Mouse (Mus musculus): ENCODE results near the gene Ak6. TPM values are rescaled to one million over a fixed set of nuclear protein-coding genes. Genes with fewer than 3 reads are reported as not detected.

Gene Ak6
- polyA plus RNA-seq, 1 experiment from 2014 or later: 328 TPM

- H3K4me1 ChIP-seq (replicated peaks; ENCODE audit: control insufficient read depth, insufficient read depth, low read length): peaks cover 5% of the 10 kb centered on the region
- H3K9ac ChIP-seq (ENCODE audit: low read depth, low read length): peak within 1 kb of the TSS; percentile 71
- no peaks in the 10 kb centered on the region for H3K9me3 ChIP-seq (ENCODE audit: control insufficient read depth, low read length)
- peak within 1 kb of the TSS; percentile 78 for H3K4me3 ChIP-seq (ENCODE audit: low read depth, low read length)
- DNase-seq (ENCODE audit: low spot score) (no peak), ATAC-seq (replicated peaks; ENCODE audit: low FRiP score) (peak; percentile 65)
- peak within 1 kb of the TSS; percentile 86 for H3K4me2 ChIP-seq
- no peaks in the 10 kb centered on the region for H3K27me3 ChIP-seq (replicated peaks; ENCODE audit: control insufficient read depth, insufficient read depth, low read length)
- under 1% methylated on average over 62 of the region's 63 CpGs for WGBS
- H3K27ac ChIP-seq (ENCODE audit: low read depth, low read length): peak within 1 kb of the TSS; percentile 86
- peaks cover 5% of the 10 kb centered on the region for H3K36me3 ChIP-seq (ENCODE audit: control insufficient read depth, insufficient read depth, low read length)
These were observed 834 bp downstream of the Ak6 start, which contains the start of gene Taf9 for GRCm38 (mm10) chr13:100651439-100652186. Gene Taf9, plus strand, starts transcription at chr13:100651579.

DNA sequence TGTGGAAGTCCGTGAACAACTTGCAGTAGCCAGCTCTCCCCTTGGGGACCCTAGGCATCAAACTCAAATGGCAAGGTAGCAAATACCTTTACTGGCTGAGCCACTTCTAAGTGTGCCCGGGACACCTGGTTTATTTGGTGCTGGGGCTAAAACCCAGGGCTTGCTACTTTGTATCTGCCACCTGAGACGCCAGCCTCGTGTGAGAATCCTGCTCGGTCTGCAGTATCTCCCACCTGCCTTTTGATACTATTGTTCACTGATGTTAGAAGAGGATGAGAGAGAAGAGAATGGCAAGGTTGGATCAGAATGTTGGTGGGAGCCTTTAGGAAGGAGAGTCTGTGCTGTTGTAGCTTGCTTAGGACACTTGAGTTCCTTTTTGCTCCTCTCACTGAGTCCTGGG lies 7.3 kb downstream of the Ak6 start:
- Histone ChIP-seq H3K4me3 (ENCODE audit: low read depth, low read length) (no peak overlapping the region), H3K27me3 (replicated peaks; ENCODE audit: control insufficient read depth, insufficient read depth, low read length) (no peaks in the 10 kb centered on the region), H3K36me3 (ENCODE audit: control insufficient read depth, insufficient read depth, low read length) (peaks cover 2% of the 10 kb centered on the region; the same call in 1 of the 2 replicates), H3K4me1 (replicated peaks; ENCODE audit: control insufficient read depth, insufficient read depth, low read length) (no peaks in the 10 kb centered on the region; the same call in 1 of the 2 replicates), H3K4me2 (no peak overlapping the region), H3K9ac (ENCODE audit: low read depth, low read length) (no peak overlapping the region), H3K9me3 (ENCODE audit: control insufficient read depth, low read length) (no peaks in the 10 kb centered on the region), H3K27ac (ENCODE audit: low read depth, low read length) (no peak overlapping the region)
- DNase-seq (ENCODE audit: low spot score) (no peak), ATAC-seq (replicated peaks; ENCODE audit: low FRiP score) (no peak)
- 92% methylated on average over 5 of the region's 5 CpGs for WGBS

GRCm38 (mm10) chr13:100659864-100660456 lies 9.2 kb downstream of the Ak6 start:
- Histone ChIP-seq H3K27ac (ENCODE audit: low read depth, low read length) (no peak overlapping the region), H3K4me1 (replicated peaks; ENCODE audit: control insufficient read depth, insufficient read depth, low read length) (no peaks in the 10 kb centered on the region), H3K4me3 (ENCODE audit: low read depth, low read length) (no peak overlapping the region), H3K36me3 (ENCODE audit: control insufficient read depth, insufficient read depth, low read length) (peaks cover 2% of the 10 kb centered on the region; the same call in 1 of the 2 replicates), H3K4me2 (no peak overlapping the region), H3K9ac (ENCODE audit: low read depth, low read length) (no peak overlapping the region), H3K9me3 (ENCODE audit: control insufficient read depth, low read length) (no peaks in the 10 kb centered on the region), H3K27me3 (replicated peaks; ENCODE audit: control insufficient read depth, insufficient read depth, low read length) (no peaks in the 10 kb centered on the region)
- ATAC-seq (replicated peaks; ENCODE audit: low FRiP score): no peak; the same call in 1 of the 2 replicates
- peak; percentile 50 for DNase-seq (ENCODE audit: low spot score)
- 42% methylated on average over 4 of the region's 4 CpGs for WGBS

DNA sequence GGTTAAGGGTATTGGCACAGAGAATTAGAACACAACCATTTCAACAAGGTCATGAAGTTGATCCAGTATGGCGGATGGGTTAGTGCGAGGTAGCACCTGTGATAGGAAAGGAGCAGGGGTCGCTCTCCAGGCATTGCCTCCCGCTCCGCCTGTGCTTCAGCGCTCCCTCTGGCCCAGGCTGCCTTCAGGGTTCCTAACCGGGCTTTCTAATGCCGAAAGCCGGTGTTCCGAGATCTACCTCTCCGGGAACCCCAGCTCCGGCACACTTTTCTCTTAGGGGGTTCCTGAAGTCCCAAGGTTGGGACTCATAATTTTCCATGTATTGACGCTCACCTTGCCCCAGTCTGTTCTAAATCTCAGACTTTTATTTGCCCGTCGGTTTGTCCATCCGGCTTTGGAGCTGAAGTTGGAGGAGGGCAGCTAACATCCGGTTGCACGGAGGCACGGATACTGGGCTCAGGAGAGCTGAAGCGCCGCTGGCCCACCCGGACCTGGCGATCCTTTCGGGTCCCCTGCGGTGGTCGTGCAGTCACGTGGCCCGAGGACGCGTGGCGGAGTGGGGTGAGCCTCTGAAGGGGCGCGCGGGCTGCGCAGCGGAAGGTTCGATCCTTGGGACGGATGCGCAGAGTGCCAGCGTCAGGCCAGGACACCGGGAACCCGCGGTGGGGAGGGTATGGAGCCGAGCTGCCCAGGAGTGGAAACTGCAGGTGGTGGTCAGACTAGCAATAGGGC lies 18.7 kb downstream of the Ak6 start, which contains the start of gene Ccdc125:
Ccdc125 (plus strand) TSS at position 427 of the 732 bp plus-strand sequence.
- Histone ChIP-seq H3K9ac (ENCODE audit: low read depth, low read length) (peak within 1 kb of the TSS; percentile 72), H3K36me3 (ENCODE audit: control insufficient read depth, insufficient read depth, low read length) (peaks cover 6% of the 10 kb centered on the region; the same call in 1 of the 2 replicates), H3K9me3 (ENCODE audit: control insufficient read depth, low read length) (no peaks in the 10 kb centered on the region), H3K4me2 (peak within 1 kb of the TSS; percentile 82), H3K27ac (ENCODE audit: low read depth, low read length) (peak within 1 kb of the TSS; percentile 65), H3K4me3 (ENCODE audit: low read depth, low read length) (peak within 1 kb of the TSS; percentile 57), H3K4me1 (replicated peaks; ENCODE audit: control insufficient read depth, insufficient read depth, low read length) (no peaks in the 10 kb centered on the region), H3K27me3 (replicated peaks; ENCODE audit: control insufficient read depth, insufficient read depth, low read length) (no peaks in the 10 kb centered on the region)
- peak; percentile 61 for ATAC-seq (replicated peaks; ENCODE audit: low FRiP score)
- 2% methylated on average over 44 of the region's 44 CpGs for WGBS
- DNase-seq (ENCODE audit: low spot score): peak; percentile 65

- no peak for DNase-seq (ENCODE audit: low spot score)
- 30% methylated on average over 9 of the region's 9 CpGs for WGBS
- H3K27ac ChIP-seq (ENCODE audit: low read depth, low read length): peak overlapping the region; percentile 65
- H3K4me3 ChIP-seq (ENCODE audit: low read depth, low read length): peak overlapping the region; percentile 57
- peak overlapping the region; percentile 82 for H3K4me2 ChIP-seq
- H3K36me3 ChIP-seq (ENCODE audit: control insufficient read depth, insufficient read depth, low read length): peaks cover 6% of the 10 kb centered on the region; the same call in 1 of the 2 replicates
- H3K9me3 ChIP-seq (ENCODE audit: control insufficient read depth, low read length): no peaks in the 10 kb centered on the region
- H3K9ac ChIP-seq (ENCODE audit: low read depth, low read length): peak overlapping the region; percentile 72
- no peaks in the 10 kb centered on the region for H3K27me3 ChIP-seq (replicated peaks; ENCODE audit: control insufficient read depth, insufficient read depth, low read length)
- no peaks in the 10 kb centered on the region for H3K4me1 ChIP-seq (replicated peaks; ENCODE audit: control insufficient read depth, insufficient read depth, low read length)
- no peak for ATAC-seq (replicated peaks; ENCODE audit: low FRiP score)
These were observed 19.5 kb downstream of the Ak6 start for GRCm38 (mm10) chr13:100670181-100670741.

DNA sequence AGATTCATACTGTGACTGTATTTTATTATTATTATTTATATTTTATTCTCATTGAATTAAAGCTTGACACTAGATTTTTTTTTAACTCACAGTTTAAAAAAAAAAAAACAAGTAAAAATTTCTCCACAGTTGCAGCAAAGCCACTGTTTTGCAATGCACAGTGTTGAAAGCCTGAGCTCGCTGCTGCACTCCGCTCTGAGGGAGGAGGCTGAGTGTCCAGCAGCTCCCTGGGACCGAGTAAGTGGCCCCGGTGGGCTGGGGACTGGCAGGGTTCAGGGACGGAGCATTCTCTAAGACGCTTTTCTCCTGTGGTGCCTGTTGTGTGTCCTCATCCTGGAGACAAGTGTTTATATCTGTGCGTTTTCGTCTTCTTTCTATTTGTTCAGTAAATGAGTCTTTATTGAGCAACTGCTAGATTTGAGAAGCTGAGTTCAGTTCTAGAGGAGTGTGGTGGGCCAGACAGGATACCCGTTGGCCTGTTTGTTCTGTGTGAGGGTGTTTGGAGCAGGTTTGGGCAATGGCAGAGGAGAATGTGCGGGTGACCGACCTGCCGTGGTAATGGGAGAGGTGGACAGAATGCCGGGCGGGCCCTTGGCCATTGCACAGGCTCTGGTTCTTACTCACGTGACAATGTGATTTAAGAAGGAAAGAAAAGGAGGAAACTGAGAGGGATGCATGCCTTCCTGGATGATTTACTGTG lies 25.3 kb downstream of the Ak6 start:
- Histone ChIP-seq H3K27me3 (replicated peaks; ENCODE audit: control insufficient read depth, insufficient read depth, low read length) (no peaks in the 10 kb centered on the region), H3K27ac (ENCODE audit: low read depth, low read length) (no peak overlapping the region), H3K4me2 (no peak overlapping the region), H3K9ac (ENCODE audit: low read depth, low read length) (no peak overlapping the region), H3K36me3 (ENCODE audit: control insufficient read depth, insufficient read depth, low read length) (no peaks in the 10 kb centered on the region), H3K9me3 (ENCODE audit: control insufficient read depth, low read length) (no peaks in the 10 kb centered on the region), H3K4me1 (replicated peaks; ENCODE audit: control insufficient read depth, insufficient read depth, low read length) (no peaks in the 10 kb centered on the region), H3K4me3 (ENCODE audit: low read depth, low read length) (no peak overlapping the region)
- ATAC-seq (replicated peaks; ENCODE audit: low FRiP score) (no peak), DNase-seq (ENCODE audit: low spot score) (no peak)
- WGBS: 82% methylated on average over 15 of the region's 15 CpGs

DNA sequence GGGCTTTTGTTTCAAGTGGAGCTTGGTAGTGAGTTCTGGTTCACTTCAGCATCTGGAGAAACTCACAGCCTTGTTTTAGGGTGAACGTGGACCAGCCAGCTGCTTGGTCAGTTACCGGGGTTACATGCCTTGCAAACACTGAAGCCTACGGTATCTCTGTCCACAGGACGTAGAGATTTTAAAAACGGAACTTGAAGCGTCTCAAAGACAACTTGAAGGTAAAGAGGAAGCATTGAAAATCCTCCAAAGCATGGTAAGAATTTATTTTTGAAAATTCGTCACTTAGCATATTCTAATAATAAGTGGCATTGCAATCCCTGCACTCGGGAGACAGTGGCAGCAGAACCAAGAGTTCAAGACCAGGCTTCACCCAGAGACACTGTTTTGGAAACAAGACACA lies 30.8 kb downstream of the Ak6 start:
- Histone ChIP-seq H3K27ac (ENCODE audit: low read depth, low read length) (no peak overlapping the region), H3K27me3 (replicated peaks; ENCODE audit: control insufficient read depth, insufficient read depth, low read length) (no peaks in the 10 kb centered on the region), H3K9me3 (ENCODE audit: control insufficient read depth, low read length) (no peaks in the 10 kb centered on the region), H3K4me1 (replicated peaks; ENCODE audit: control insufficient read depth, insufficient read depth, low read length) (no peaks in the 10 kb centered on the region), H3K4me3 (ENCODE audit: low read depth, low read length) (no peak overlapping the region), H3K4me2 (no peak overlapping the region), H3K9ac (ENCODE audit: low read depth, low read length) (no peak overlapping the region), H3K36me3 (ENCODE audit: control insufficient read depth, insufficient read depth, low read length) (no peaks in the 10 kb centered on the region)
- WGBS: 81% methylated on average over 8 of the region's 8 CpGs
- no peak for ATAC-seq (replicated peaks; ENCODE audit: low FRiP score)
- no peak for DNase-seq (ENCODE audit: low spot score)

GRCm38 (mm10) chr13:100682837-100683236 lies 32.1 kb downstream of the Ak6 start:
- Histone ChIP-seq H3K9ac (ENCODE audit: low read depth, low read length) (no peak overlapping the region), H3K4me2 (no peak overlapping the region), H3K4me3 (ENCODE audit: low read depth, low read length) (no peak overlapping the region), H3K36me3 (ENCODE audit: control insufficient read depth, insufficient read depth, low read length) (no peaks in the 10 kb centered on the region), H3K9me3 (ENCODE audit: control insufficient read depth, low read length) (no peaks in the 10 kb centered on the region), H3K27ac (ENCODE audit: low read depth, low read length) (no peak overlapping the region), H3K4me1 (replicated peaks; ENCODE audit: control insufficient read depth, insufficient read depth, low read length) (no peaks in the 10 kb centered on the region), H3K27me3 (replicated peaks; ENCODE audit: control insufficient read depth, insufficient read depth, low read length) (no peaks in the 10 kb centered on the region)
- ATAC-seq (replicated peaks; ENCODE audit: low FRiP score) (no peak), DNase-seq (ENCODE audit: low spot score) (no peak)
- WGBS: 71% methylated on average over 2 of the region's 2 CpGs

Data from liver, embryonic 11.5 days (tissue).